Comparison of ENCODE assay signal across 33 mouse cellular contexts in genomic region chr1:93123179-93123854, GRCm38 (mm10). TPM values are rescaled to one million over a fixed set of nuclear protein-coding genes. Genes with fewer than 3 reads are reported as not detected.
DNase-seq lines count a peak whose midpoint lies in the region; ATAC-seq lines count a peak whose summit lies in the region.
"Had no signal": no experiment of that assay in that cellular context is flagged by ENCODE, and none has a peak within 500 bp of the region (broad histone marks: within the 10 kb centered on the region; RNA-seq: fewer than 3 reads in every experiment).

No protein-coding gene starts in this region.

- no peaks in the 10 kb centered on the region for H3K9me3 ChIP-seq in limb, embryonic 12.5 days
- no peaks in the 10 kb centered on the region for H3K9me3 ChIP-seq in limb, embryonic 10.5 days (replicated peaks)
- H3K9me3 ChIP-seq in lung, embryonic 16.5 days (ENCODE audit: control insufficient read depth, low read length): no peaks in the 10 kb centered on the region
- H3K9me3 ChIP-seq: heart, embryonic 13.5 days; hindbrain, embryonic 12.5 days; liver, embryonic 15.5 days had no signal

- no peak for DNase-seq in limb, embryonic 10.5 days (ENCODE audit: low spot score)
- no peak for DNase-seq in lung, postnatal 25 days (ENCODE audit: low spot score)
- DNase-seq in forelimb bud, embryonic 11.5 days (ENCODE audit: low read depth, low spot score): peak; percentile 11
- no peak for DNase-seq in kidney, postnatal 14 days
- DNase-seq: cerebellum, adult 11 months; cerebellum, postnatal 10 days; gastrocnemius, postnatal 14 days; heart, adult 2 months; heart, postnatal 14 days; kidney, postnatal 36 days; midbrain, embryonic 14.5 days; right cerebral cortex, postnatal 14 days; thymus, adult 2 months; thymus, postnatal 4 days had no signal

- no peak overlapping the region for H3K4me2 ChIP-seq in limb, embryonic 12.5 days
- no peak overlapping the region for H3K4me2 ChIP-seq in lung, embryonic 16.5 days (ENCODE audit: low read depth, low read length)
- H3K4me2 ChIP-seq: heart, embryonic 13.5 days; hindbrain, embryonic 12.5 days; liver, embryonic 15.5 days had no signal

- H3K36me3 ChIP-seq in limb, embryonic 12.5 days: no peaks in the 10 kb centered on the region
- no peaks in the 10 kb centered on the region for H3K36me3 ChIP-seq in limb, embryonic 10.5 days
- H3K36me3 ChIP-seq in lung, embryonic 16.5 days (ENCODE audit: control insufficient read depth, insufficient read depth, low read length): no peaks in the 10 kb centered on the region
- H3K36me3 ChIP-seq: heart, embryonic 13.5 days; hindbrain, embryonic 12.5 days; liver, embryonic 15.5 days had no signal

- no peaks in the 10 kb centered on the region for H3K27me3 ChIP-seq in limb, embryonic 12.5 days
- no peaks in the 10 kb centered on the region for H3K27me3 ChIP-seq in limb, embryonic 10.5 days (ENCODE audit: low read depth, poor library complexity, severe bottlenecking)
- no peaks in the 10 kb centered on the region for H3K27me3 ChIP-seq in lung, embryonic 16.5 days (ENCODE audit: control insufficient read depth, insufficient read depth, low read depth, low read length)
- H3K27me3 ChIP-seq: hindbrain, embryonic 12.5 days; liver, embryonic 15.5 days had no signal

- no peak for ATAC-seq in limb, embryonic 12.5 days (ENCODE audit: insufficient number of reproducible peaks, insufficient read depth, low FRiP score, low TSS enrichment, low read depth)
- peak; percentile 55 for ATAC-seq in lung, embryonic 16.5 days (ENCODE audit: low read depth)
- peak; percentile 49; the same call in 1 of the 2 replicates for ATAC-seq in megakaryocyte progenitor cell, adult 5-6 weeks (replicated peaks; ENCODE audit: poor library complexity)
- ATAC-seq: forebrain, embryonic 14.5 days; intestine, postnatal 0 days; Patski had no signal

- no peaks in the 10 kb centered on the region for H3K4me1 ChIP-seq in limb, embryonic 12.5 days (replicated peaks)
- 0 out of 2 replicates have a peak, but pooled peaks cover under 1% of the 10 kb centered on the region for H3K4me1 ChIP-seq in limb, embryonic 10.5 days
- no peaks in the 10 kb centered on the region; the same call in 1 of the 2 replicates for H3K4me1 ChIP-seq in lung, embryonic 16.5 days (replicated peaks; ENCODE audit: control insufficient read depth, insufficient read depth, low read length)
- H3K4me1 ChIP-seq: heart, embryonic 13.5 days; hindbrain, embryonic 12.5 days had no signal

- no peak overlapping the region for H3K9ac ChIP-seq in limb, embryonic 12.5 days (replicated peaks)
- no peak overlapping the region for H3K9ac ChIP-seq in lung, embryonic 16.5 days (ENCODE audit: low read length)
- H3K9ac ChIP-seq: heart, embryonic 13.5 days; hindbrain, embryonic 12.5 days; liver, embryonic 15.5 days had no signal

- H3K27ac ChIP-seq in limb, embryonic 12.5 days: peak overlapping the region; percentile 70
- H3K27ac ChIP-seq in limb, embryonic 10.5 days: no peak overlapping the region
- H3K27ac ChIP-seq in lung, embryonic 16.5 days (ENCODE audit: low read length): no peak overlapping the region
- H3K27ac ChIP-seq: heart, adult 2 months; heart, embryonic 13.5 days; hindbrain, embryonic 12.5 days; liver, embryonic 15.5 days; stomach, postnatal 0 days had no signal

- H3K4me3 ChIP-seq in limb, embryonic 12.5 days (replicated peaks): no peak overlapping the region
- no peak overlapping the region for H3K4me3 ChIP-seq in limb, embryonic 10.5 days
- H3K4me3 ChIP-seq in lung, embryonic 16.5 days (ENCODE audit: low read length): no peak overlapping the region
- H3K4me3 ChIP-seq: heart, adult 2 months; heart, embryonic 13.5 days; hindbrain, embryonic 12.5 days; liver, embryonic 15.5 days had no signal

- WGBS in limb, embryonic 12.5 days: 75% methylated on average over 11 of the region's 11 CpGs
- WGBS in limb, embryonic 10.5 days: 78% methylated on average over 11 of the region's 11 CpGs
- 55% methylated on average over 11 of the region's 11 CpGs for WGBS in lung, embryonic 16.5 days

RNA-seq across cellular contexts. Expression of gene Agxt, which starts 11.7 kb away (rescaled TPM):
- not detected in 2 replicates for polyA plus RNA-seq in limb, embryonic 12.5 days (2016; fragmentation: Nextera tagmentation; extraction: Ambion mirVana)
- polyA plus RNA-seq in limb, embryonic 10.5 days (2016; fragmentation: Nextera tagmentation; extraction: Ambion mirVana): 0.11 TPM in 1 of 2 replicates, not detected in the other
- 0.24 TPM in 1 of 2 replicates, not detected in the other for polyA plus RNA-seq in lung, embryonic 16.5 days (2015; fragmentation: Nextera tagmentation; extraction: Ambion mirVana)
- not detected in 2 replicates for total RNA-seq in megakaryocyte progenitor cell, adult 5-6 weeks (2015)
- not detected in 2 replicates for total RNA-seq in megakaryocyte progenitor cell, adult 5-6 weeks (2017)
- total RNA-seq: ES-E14; gastrocnemius, postnatal 14 days; heart, adult 2 months; heart, postnatal 14 days; layer of hippocampus, adult 8-10 months; left cerebral cortex, postnatal 14 days; megakaryocyte, adult 5-6 weeks had no signal
- polyA plus RNA-seq: cortical plate, adult 2 months; embryonic facial prominence, embryonic 11.5 days; forebrain, embryonic 14.5 days; heart, adult 2 months; heart, embryonic 13.5 days; hindbrain, embryonic 12.5 days; kidney, embryonic 14.5 days; midbrain, embryonic 14.5 days; neural tube, embryonic 11.5 days; Patski had no signal

RNA-seq across cellular contexts. Expression of gene Kif1a, which starts 21.6 kb away (rescaled TPM):
- 10.3 and 12.4 TPM in 2 replicates for polyA plus RNA-seq in limb, embryonic 12.5 days (2016; fragmentation: Nextera tagmentation; extraction: Ambion mirVana)
- polyA plus RNA-seq in limb, embryonic 10.5 days (2016; fragmentation: Nextera tagmentation; extraction: Ambion mirVana): 2.2 and 4.9 TPM in 2 replicates
- 7.9 and 9.2 TPM in 2 replicates for polyA plus RNA-seq in lung, embryonic 16.5 days (2015; fragmentation: Nextera tagmentation; extraction: Ambion mirVana)
- total RNA-seq in megakaryocyte progenitor cell, adult 5-6 weeks (2015): 0.05 TPM in 1 of 2 replicates, not detected in the other
- not detected in 2 replicates for total RNA-seq in megakaryocyte progenitor cell, adult 5-6 weeks (2017)
- total RNA-seq: megakaryocyte, adult 5-6 weeks had no signal
- polyA plus RNA-seq: Patski had no signal

RNA-seq across cellular contexts. Expression of gene 2310007B03Rik, which starts 37.4 kb away (rescaled TPM):
- 0.10 and 0.18 TPM in 2 replicates for polyA plus RNA-seq in limb, embryonic 12.5 days (2016; fragmentation: Nextera tagmentation; extraction: Ambion mirVana)
- polyA plus RNA-seq in limb, embryonic 10.5 days (2016; fragmentation: Nextera tagmentation; extraction: Ambion mirVana): 0.74 and 1.4 TPM in 2 replicates
- 23.0 and 26.0 TPM in 2 replicates for polyA plus RNA-seq in lung, embryonic 16.5 days (2015; fragmentation: Nextera tagmentation; extraction: Ambion mirVana)
- total RNA-seq in megakaryocyte progenitor cell, adult 5-6 weeks (2015): not detected in 2 replicates
- total RNA-seq in megakaryocyte progenitor cell, adult 5-6 weeks (2017): not detected in 2 replicates
- total RNA-seq: adrenal gland, adult 2 months; gastrocnemius, postnatal 14 days; heart, adult 2 months; heart, postnatal 14 days; layer of hippocampus, adult 8-10 months; left cerebral cortex, postnatal 14 days; megakaryocyte, adult 5-6 weeks had no signal
- polyA plus RNA-seq: adrenal gland, adult 2 months; cortical plate, adult 2 months; midbrain, embryonic 14.5 days; Patski had no signal

RNA-seq across cellular contexts. Expression of gene Crocc2, which starts 45.2 kb away (rescaled TPM):
- polyA plus RNA-seq in limb, embryonic 12.5 days (2016; fragmentation: Nextera tagmentation; extraction: Ambion mirVana): 0.27 and 0.33 TPM in 2 replicates
- 0.33 and 0.34 TPM in 2 replicates for polyA plus RNA-seq in limb, embryonic 10.5 days (2016; fragmentation: Nextera tagmentation; extraction: Ambion mirVana)
- polyA plus RNA-seq in lung, embryonic 16.5 days (2015; fragmentation: Nextera tagmentation; extraction: Ambion mirVana): 4.9 and 5.1 TPM in 2 replicates
- total RNA-seq in megakaryocyte progenitor cell, adult 5-6 weeks (2015): not detected in 2 replicates
- total RNA-seq in megakaryocyte progenitor cell, adult 5-6 weeks (2017): not detected in 2 replicates
- total RNA-seq: adrenal gland, adult 2 months; gastrocnemius, postnatal 14 days; megakaryocyte, adult 5-6 weeks had no signal
- polyA plus RNA-seq: liver, embryonic 15.5 days had no signal

Comparison
In these comparisons a context has a peak if more than half of its experiments do, and no peak if none do; other contexts are left out.
1. RNA of gene 2310007B03Rik, which starts 37.4 kb away (polyA plus RNA-seq): 23.0 to 26.0 TPM in lung, embryonic 16.5 days; 0.74 to 1.4 TPM in limb, embryonic 10.5 days and 0.10 to 0.18 TPM in limb, embryonic 12.5 days; every median in the first group is over 10 times any median in the second.